Mouse (Mus musculus): ENCODE measurements around the gene Lama5. TPM values are rescaled to one million over a fixed set of nuclear protein-coding genes. Genes with fewer than 3 reads are reported as not detected.

Lama5 gene
- polyA plus RNA-seq, 1 experiment from 2014 or later, result 1.9 TPM

- Histone ChIP-seq H3K27me3 (no peaks in the 10 kb centered on the region), H3K4me2 (no peak overlapping the region), H3K9ac (no peak overlapping the region), H3K9me3 (replicated peaks) (0 out of 2 replicates have a peak, but pooled peaks cover 3% of the 10 kb centered on the region), H3K4me1 (replicated peaks) (no peaks in the 10 kb centered on the region), H3K36me3 (no peaks in the 10 kb centered on the region), H3K27ac (no peak overlapping the region), H3K4me3 (replicated peaks) (no peak overlapping the region)
- peak; percentile 54; the same call in 1 of the 2 replicates for ATAC-seq (ENCODE audit: low read depth)
- WGBS (ENCODE audit: insufficient replicate concordance), result 59% methylated on average over 7 of the region's 7 CpGs
- no peak for DNase-seq
These were observed 17.8 kb downstream of the Lama5 start for GRCm38 (mm10) chr2:180207840-180208239.

- 84% methylated on average over 2 of the region's 2 CpGs for WGBS (ENCODE audit: insufficient replicate concordance)
- no peaks in the 10 kb centered on the region for H3K27me3 ChIP-seq
- no peak overlapping the region for H3K9ac ChIP-seq
These were observed 19.7 kb downstream of the Lama5 start for GRCm38 (mm10) chr2:180205956-180206280.

GRCm38 (mm10) chr2:180205083-180205955 is 20.3 kb downstream of the Lama5 start:
- Histone ChIP-seq H3K9ac (no peak overlapping the region), H3K4me2 (no peak overlapping the region), H3K36me3 (no peaks in the 10 kb centered on the region), H3K4me1 (replicated peaks) (no peaks in the 10 kb centered on the region), H3K27ac (no peak overlapping the region), H3K9me3 (replicated peaks) (no peaks in the 10 kb centered on the region), H3K4me3 (replicated peaks) (no peak overlapping the region), H3K27me3 (no peaks in the 10 kb centered on the region)
- ATAC-seq (ENCODE audit: low read depth) (no peak), DNase-seq (no peak)
- 78% methylated on average over 9 of the region's 12 CpGs for WGBS (ENCODE audit: insufficient replicate concordance)

More at GRCm38 (mm10) chr2:180205956-180206280, 19.7 kb downstream of the Lama5 start:
- H3K27ac ChIP-seq, result no peak overlapping the region
- no peak overlapping the region for H3K4me2 ChIP-seq
- no peak overlapping the region for H3K4me3 ChIP-seq (replicated peaks)
- H3K36me3 ChIP-seq, result no peaks in the 10 kb centered on the region
- no peaks in the 10 kb centered on the region for H3K4me1 ChIP-seq (replicated peaks)
- ATAC-seq (ENCODE audit: low read depth) (no peak), DNase-seq (no peak)
- no peaks in the 10 kb centered on the region for H3K9me3 ChIP-seq (replicated peaks)

DNA sequence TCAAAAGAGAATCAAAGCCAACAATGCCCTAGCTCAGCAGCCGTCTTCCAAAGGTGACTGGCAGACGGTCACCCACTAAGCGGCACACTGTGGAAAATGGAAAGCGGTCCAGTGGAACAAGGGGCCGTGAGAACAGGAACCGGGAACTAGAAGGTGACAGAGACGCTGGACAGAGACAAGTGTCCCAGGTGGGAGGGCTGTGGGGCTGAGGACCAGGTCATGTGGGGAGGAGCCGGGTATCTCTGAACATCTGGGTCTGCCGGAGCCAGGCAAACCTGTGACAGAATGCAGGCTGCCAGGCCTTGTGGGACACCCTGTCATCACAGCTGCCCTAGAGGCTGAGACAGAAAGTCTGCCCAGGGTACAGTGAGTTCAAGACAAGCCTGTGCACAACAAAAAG is 21.2 kb downstream of the Lama5 start:
- Histone ChIP-seq H3K27me3 (no peaks in the 10 kb centered on the region), H3K36me3 (no peaks in the 10 kb centered on the region), H3K9me3 (replicated peaks) (no peaks in the 10 kb centered on the region), H3K9ac (no peak overlapping the region), H3K27ac (no peak overlapping the region), H3K4me3 (replicated peaks) (no peak overlapping the region), H3K4me2 (no peak overlapping the region), H3K4me1 (replicated peaks) (no peaks in the 10 kb centered on the region)
- no peak for DNase-seq
- no peak for ATAC-seq (ENCODE audit: low read depth)
- WGBS (ENCODE audit: insufficient replicate concordance), result 68% methylated on average over 9 of the region's 9 CpGs

DNA sequence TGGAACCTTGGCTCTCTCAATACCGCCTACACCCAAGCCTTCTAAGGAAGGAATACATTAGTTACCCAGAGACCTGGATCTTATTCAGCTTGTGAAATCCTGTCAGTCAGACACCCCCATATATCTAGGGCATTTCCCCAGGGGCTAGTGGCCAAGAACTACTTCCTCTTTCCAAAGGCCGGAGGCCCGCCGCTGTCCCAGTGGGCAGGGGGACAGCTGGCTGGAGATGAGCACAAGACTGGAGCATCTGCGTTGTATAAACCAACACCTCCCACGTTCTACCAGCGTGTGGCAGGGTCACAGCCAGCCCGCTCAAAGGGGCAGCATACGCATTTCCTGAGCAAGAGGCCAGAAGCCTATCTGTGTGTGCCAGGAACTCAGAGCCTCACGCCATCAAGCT is 22.9 kb downstream of the Lama5 start:
- H3K27me3 ChIP-seq, result no peaks in the 10 kb centered on the region
- no peak overlapping the region for H3K4me2 ChIP-seq
- ATAC-seq (ENCODE audit: low read depth) (no peak), DNase-seq (no peak)
- H3K27ac ChIP-seq, result no peak overlapping the region
- no peaks in the 10 kb centered on the region for H3K4me1 ChIP-seq (replicated peaks)
- no peaks in the 10 kb centered on the region for H3K36me3 ChIP-seq
- H3K9me3 ChIP-seq (replicated peaks), result no peaks in the 10 kb centered on the region
- H3K9ac ChIP-seq, result no peak overlapping the region
- 33% methylated on average over 10 of the region's 10 CpGs for WGBS (ENCODE audit: insufficient replicate concordance)
- no peak overlapping the region for H3K4me3 ChIP-seq (replicated peaks)

DNA sequence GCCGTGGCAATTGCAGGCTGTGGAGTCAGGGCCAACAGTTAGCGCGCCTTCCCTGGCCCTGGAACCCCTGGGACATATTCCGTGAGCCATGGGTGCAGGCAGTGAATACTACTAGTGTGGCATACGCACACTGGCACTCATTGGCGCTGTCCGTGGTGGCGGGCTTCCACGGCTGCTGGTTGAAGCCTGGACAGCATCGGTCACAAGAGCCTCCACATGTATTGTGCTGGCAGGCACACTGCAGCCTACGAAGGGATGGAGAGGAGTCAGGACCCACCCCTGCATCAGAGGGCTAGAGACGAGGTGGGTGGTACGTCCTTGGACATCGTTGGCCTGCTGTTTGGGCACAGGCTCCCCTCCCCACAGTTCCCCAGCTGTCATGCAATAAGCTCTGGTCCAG is 23.4 kb downstream of the Lama5 start:
- Histone ChIP-seq H3K27ac (no peak overlapping the region), H3K4me2 (no peak overlapping the region), H3K36me3 (no peaks in the 10 kb centered on the region), H3K9ac (no peak overlapping the region), H3K4me1 (replicated peaks) (no peaks in the 10 kb centered on the region), H3K27me3 (no peaks in the 10 kb centered on the region), H3K9me3 (replicated peaks) (no peaks in the 10 kb centered on the region), H3K4me3 (replicated peaks) (no peak overlapping the region)
- ATAC-seq (ENCODE audit: low read depth) (no peak), DNase-seq (no peak)
- WGBS (ENCODE audit: insufficient replicate concordance), result 78% methylated on average over 14 of the region's 14 CpGs

DNA sequence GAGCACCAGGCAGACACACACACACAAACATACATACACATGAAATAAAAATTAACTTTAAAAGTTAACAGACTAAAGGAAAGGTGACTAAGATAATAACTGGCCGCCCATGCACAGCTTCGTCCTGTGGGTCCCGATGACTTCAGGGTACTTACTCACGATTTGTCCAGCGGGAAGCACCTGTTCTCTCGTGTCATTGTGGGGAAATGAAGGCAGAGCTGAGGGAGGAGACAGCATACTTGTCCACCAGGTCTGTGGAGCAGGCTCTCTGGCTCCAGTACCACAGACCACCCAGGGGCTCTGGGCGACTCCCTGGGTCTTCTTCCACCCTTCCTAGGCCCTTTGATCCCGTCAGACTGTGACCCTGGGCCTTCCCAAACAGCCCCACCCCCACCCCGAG is 24.4 kb downstream of the Lama5 start:
- ATAC-seq (ENCODE audit: low read depth) (no peak), DNase-seq (no peak)
- 63% methylated on average over 9 of the region's 9 CpGs for WGBS (ENCODE audit: insufficient replicate concordance)
- Histone ChIP-seq H3K4me3 (replicated peaks) (no peak overlapping the region), H3K4me1 (replicated peaks) (no peaks in the 10 kb centered on the region), H3K36me3 (no peaks in the 10 kb centered on the region), H3K9ac (no peak overlapping the region), H3K4me2 (no peak overlapping the region), H3K27ac (no peak overlapping the region), H3K9me3 (replicated peaks) (no peaks in the 10 kb centered on the region), H3K27me3 (no peaks in the 10 kb centered on the region)

DNA sequence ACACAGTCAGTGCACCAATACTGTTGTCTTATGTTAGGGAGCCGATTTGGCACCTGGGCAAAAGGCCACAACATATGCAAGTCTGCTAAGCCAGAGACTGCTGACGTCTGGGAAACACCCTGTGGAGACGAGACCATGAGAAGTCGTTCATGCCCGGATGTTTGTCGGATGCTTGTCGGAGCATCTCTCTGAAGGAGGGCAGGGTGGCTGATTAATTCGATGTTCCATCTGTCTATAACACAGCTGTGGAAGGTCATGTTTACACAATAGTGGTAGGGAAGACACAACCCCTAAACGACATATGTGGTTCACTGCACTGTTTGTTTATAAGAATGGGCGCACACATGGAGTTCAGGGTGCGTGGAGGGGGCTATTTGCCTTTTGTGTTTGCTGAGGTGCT is 25.0 kb downstream of the Lama5 start:
- H3K4me2 ChIP-seq, result no peak overlapping the region
- H3K9ac ChIP-seq, result no peak overlapping the region
- H3K36me3 ChIP-seq, result no peaks in the 10 kb centered on the region
- no peaks in the 10 kb centered on the region for H3K9me3 ChIP-seq (replicated peaks)
- WGBS (ENCODE audit: insufficient replicate concordance), result 64% methylated on average over 11 of the region's 11 CpGs
- no peaks in the 10 kb centered on the region for H3K4me1 ChIP-seq (replicated peaks)
- no peaks in the 10 kb centered on the region for H3K27me3 ChIP-seq
- H3K4me3 ChIP-seq (replicated peaks), result no peak overlapping the region
- H3K27ac ChIP-seq, result no peak overlapping the region
- DNase-seq (no peak), ATAC-seq (ENCODE audit: low read depth) (no peak)

GRCm38 (mm10) chr2:180198782-180199181 is 26.9 kb downstream of the Lama5 start:
- Histone ChIP-seq H3K27me3 (no peaks in the 10 kb centered on the region), H3K4me3 (replicated peaks) (no peak overlapping the region), H3K27ac (no peak overlapping the region), H3K9me3 (replicated peaks) (no peaks in the 10 kb centered on the region), H3K9ac (no peak overlapping the region), H3K4me1 (replicated peaks) (no peaks in the 10 kb centered on the region), H3K36me3 (no peaks in the 10 kb centered on the region), H3K4me2 (no peak overlapping the region)
- ATAC-seq (ENCODE audit: low read depth) (no peak), DNase-seq (no peak)
- WGBS (ENCODE audit: insufficient replicate concordance), result 77% methylated on average over 10 of the region's 10 CpGs

- 72% methylated on average over 10 of the region's 10 CpGs for WGBS (ENCODE audit: insufficient replicate concordance)
- no peaks in the 10 kb centered on the region for H3K9me3 ChIP-seq (replicated peaks)
- H3K4me1 ChIP-seq (replicated peaks), result no peaks in the 10 kb centered on the region
- no peaks in the 10 kb centered on the region for H3K27me3 ChIP-seq
- ATAC-seq (ENCODE audit: low read depth) (no peak), DNase-seq (no peak)
- H3K27ac ChIP-seq, result no peak overlapping the region
- H3K4me2 ChIP-seq, result no peak overlapping the region
- H3K4me3 ChIP-seq (replicated peaks), result no peak overlapping the region
- no peaks in the 10 kb centered on the region for H3K36me3 ChIP-seq
- H3K9ac ChIP-seq, result no peak overlapping the region
These were observed 28.2 kb downstream of the Lama5 start for GRCm38 (mm10) chr2:180197323-180198037.

GRCm38 (mm10) chr2:180196610-180197322 is 28.9 kb downstream of the Lama5 start:
- no peaks in the 10 kb centered on the region for H3K9me3 ChIP-seq (replicated peaks)
- no peaks in the 10 kb centered on the region for H3K36me3 ChIP-seq
- no peaks in the 10 kb centered on the region for H3K4me1 ChIP-seq (replicated peaks)
- no peak overlapping the region for H3K9ac ChIP-seq
- no peak for ATAC-seq (ENCODE audit: low read depth)
- no peak for DNase-seq
- WGBS (ENCODE audit: insufficient replicate concordance), result 40% methylated on average over 12 of the region's 12 CpGs
- H3K27ac ChIP-seq, result no peak overlapping the region
- no peaks in the 10 kb centered on the region for H3K27me3 ChIP-seq
- H3K4me3 ChIP-seq (replicated peaks), result no peak overlapping the region
- H3K4me2 ChIP-seq, result no peak overlapping the region

Data from liver, embryonic 13.5 days (tissue).